Mouse (Mus musculus) effector memory CD4-positive, alpha-beta T cell, adult 5 months (primary cell): ENCODE measurements around the gene Gm9972. TPM values are rescaled to one million over a fixed set of nuclear protein-coding genes. Genes with fewer than 3 reads are reported as not detected.

Experiments used
- polyA plus RNA-seq: library from polyadenylated mRNA; unstranded; fragments of 100-300 nt; shearing (Covaris generic); gene quantifications from one replicate; pipeline ENCODE4 v1.2.1, GENCODE M21; 2017

Gm9972 gene
- not detected for polyA plus RNA-seq

DNA sequence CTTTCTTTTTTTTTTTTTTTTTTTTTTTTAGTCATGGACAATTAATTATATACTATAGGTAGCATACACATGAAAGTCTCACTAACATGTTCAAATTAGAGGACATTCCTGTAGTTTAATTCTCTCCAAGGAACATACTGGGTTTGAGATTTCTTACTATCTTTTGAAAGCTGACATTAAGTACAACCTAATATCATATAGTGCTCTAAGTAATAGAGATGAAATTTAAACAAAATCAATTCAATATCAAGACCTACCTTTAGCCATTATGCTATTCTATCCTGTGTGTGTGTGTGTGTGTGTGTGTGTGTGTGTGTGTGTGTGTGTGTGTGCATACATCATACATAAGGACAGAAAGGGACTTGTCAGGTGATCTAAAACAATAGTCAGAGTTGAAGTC lies at the start of gene Gm9972:
Gm9972 (plus strand) TSS at position 301 of the 400 bp plus-strand sequence.

Other genes starting within 250 kb of the Gm9972 start
- gene Atp10b, start 114.1 kb downstream of the Gm9972 start, polyA plus RNA-seq: 0.12 TPM